ENCODE assay signal across 21 mouse cellular contexts in genomic region chr7:64010640-64011039, GRCm38 (mm10).
DNase-seq lines count a peak whose midpoint lies in the region; ATAC-seq lines count a peak whose summit lies in the region.
"Had no signal": no experiment of that assay in that cellular context is flagged by ENCODE, and none has a peak within 500 bp of the region (broad histone marks: within the 10 kb centered on the region; RNA-seq: fewer than 3 reads in every experiment).

No protein-coding gene starts in this region.

- no peak overlapping the region for H3K9ac ChIP-seq in liver, embryonic 13.5 days
- no peak overlapping the region for H3K9ac ChIP-seq in liver, embryonic 11.5 days (ENCODE audit: low read depth, low read length)
- no peak overlapping the region for H3K9ac ChIP-seq in forebrain, embryonic 15.5 days (replicated peaks)
- H3K9ac ChIP-seq: embryonic facial prominence, embryonic 15.5 days; hindbrain, embryonic 13.5 days had no signal

- H3K9me3 ChIP-seq in liver, embryonic 13.5 days (replicated peaks), result no peaks in the 10 kb centered on the region
- H3K9me3 ChIP-seq in liver, embryonic 11.5 days (ENCODE audit: control insufficient read depth, low read length), result no peaks in the 10 kb centered on the region; the same call in 1 of the 2 replicates
- no peaks in the 10 kb centered on the region for H3K9me3 ChIP-seq in limb, embryonic 10.5 days (replicated peaks)
- no peaks in the 10 kb centered on the region for H3K9me3 ChIP-seq in forebrain, embryonic 15.5 days
- H3K9me3 ChIP-seq: embryonic facial prominence, embryonic 15.5 days; heart, embryonic 10.5 days; hindbrain, embryonic 13.5 days had no signal

- H3K27me3 ChIP-seq in liver, embryonic 13.5 days, result no peaks in the 10 kb centered on the region
- H3K27me3 ChIP-seq in liver, embryonic 11.5 days (replicated peaks; ENCODE audit: control insufficient read depth, insufficient read depth, low read length), result no peaks in the 10 kb centered on the region
- no peaks in the 10 kb centered on the region for H3K27me3 ChIP-seq in limb, embryonic 10.5 days (ENCODE audit: low read depth, poor library complexity, severe bottlenecking)
- no peaks in the 10 kb centered on the region for H3K27me3 ChIP-seq in forebrain, embryonic 15.5 days
- H3K27me3 ChIP-seq: embryonic facial prominence, embryonic 15.5 days; hindbrain, embryonic 13.5 days; Patski had no signal

- H3K4me3 ChIP-seq in liver, embryonic 13.5 days (replicated peaks), result no peak overlapping the region
- no peak overlapping the region for H3K4me3 ChIP-seq in liver, embryonic 11.5 days (ENCODE audit: low read depth, low read length)
- no peak overlapping the region for H3K4me3 ChIP-seq in limb, embryonic 10.5 days
- H3K4me3 ChIP-seq in forebrain, embryonic 15.5 days, result no peak overlapping the region
- H3K4me3 ChIP-seq: embryonic facial prominence, embryonic 15.5 days; heart, embryonic 10.5 days; hindbrain, embryonic 13.5 days had no signal

- no peaks in the 10 kb centered on the region for H3K36me3 ChIP-seq in liver, embryonic 13.5 days
- H3K36me3 ChIP-seq in liver, embryonic 11.5 days (ENCODE audit: control insufficient read depth, insufficient read depth, low read length), result no peaks in the 10 kb centered on the region
- no peaks in the 10 kb centered on the region for H3K36me3 ChIP-seq in limb, embryonic 10.5 days
- H3K36me3 ChIP-seq in forebrain, embryonic 15.5 days, result no peaks in the 10 kb centered on the region
- H3K36me3 ChIP-seq: embryonic facial prominence, embryonic 15.5 days; heart, embryonic 10.5 days; hindbrain, embryonic 13.5 days had no signal

- no peak overlapping the region for H3K4me2 ChIP-seq in liver, embryonic 13.5 days
- H3K4me2 ChIP-seq in liver, embryonic 11.5 days, result no peak overlapping the region
- no peak overlapping the region for H3K4me2 ChIP-seq in forebrain, embryonic 15.5 days (replicated peaks)
- H3K4me2 ChIP-seq: embryonic facial prominence, embryonic 15.5 days; hindbrain, embryonic 13.5 days had no signal

- 80% methylated on average over 3 of the region's 3 CpGs for WGBS in liver, embryonic 13.5 days (ENCODE audit: insufficient replicate concordance)
- WGBS in liver, embryonic 11.5 days, result 89% methylated on average over 3 of the region's 3 CpGs
- WGBS in limb, embryonic 10.5 days, result 94% methylated on average over 3 of the region's 3 CpGs
- WGBS in forebrain, embryonic 15.5 days, result 84% methylated on average over 3 of the region's 3 CpGs

- peaks cover 73% of the 10 kb centered on the region for H3K4me1 ChIP-seq in liver, embryonic 13.5 days (replicated peaks)
- H3K4me1 ChIP-seq in liver, embryonic 11.5 days (replicated peaks; ENCODE audit: control insufficient read depth, insufficient read depth, low read length), result peaks cover 32% of the 10 kb centered on the region
- no peaks in the 10 kb centered on the region for H3K4me1 ChIP-seq in limb, embryonic 10.5 days
- H3K4me1 ChIP-seq in forebrain, embryonic 15.5 days, result no peaks in the 10 kb centered on the region
- H3K4me1 ChIP-seq: embryonic facial prominence, embryonic 15.5 days; hindbrain, embryonic 13.5 days had no signal

- DNase-seq in liver, embryonic 13.5 days, result no peak
- DNase-seq in liver, embryonic 11.5 days (ENCODE audit: low spot score), result no peak
- DNase-seq in urinary bladder, postnatal 14 days (ENCODE audit: low spot score), result peak; percentile 14
- no peak for DNase-seq in urinary bladder, postnatal 10 days (ENCODE audit: low spot score)
- peak; percentile 67 for DNase-seq in lung, postnatal 10 days
- peak; percentile 32 for DNase-seq in naive thymus-derived CD4-positive, alpha-beta T cell, adult 2 months (ENCODE audit: low read depth)
- DNase-seq in limb, embryonic 10.5 days (ENCODE audit: low spot score), result no peak
- DNase-seq: adrenal gland, adult 2 months; adrenal gland, postnatal 36 days; cerebellum, adult 2 months; cerebellum, postnatal 14 days; embryo, embryonic 11 days; gastrocnemius, postnatal 10 days; heart, adult 18-20 months; heart, postnatal 10 days had no signal

- peak overlapping the region; percentile 84 for H3K27ac ChIP-seq in liver, embryonic 13.5 days
- H3K27ac ChIP-seq in liver, embryonic 11.5 days (ENCODE audit: low read depth, low read length), result no peak overlapping the region
- no peak overlapping the region for H3K27ac ChIP-seq in limb, embryonic 10.5 days
- H3K27ac ChIP-seq in forebrain, embryonic 15.5 days (replicated peaks), result no peak overlapping the region
- H3K27ac ChIP-seq: embryonic facial prominence, embryonic 15.5 days; hindbrain, embryonic 13.5 days had no signal

- no peak for ATAC-seq in liver, embryonic 13.5 days (ENCODE audit: low read depth)
- no peak for ATAC-seq in liver, embryonic 11.5 days (replicated peaks; ENCODE audit: low FRiP score)
- ATAC-seq in forebrain, embryonic 15.5 days (replicated peaks), result no peak
- ATAC-seq: forebrain, embryonic 16.5 days; Patski had no signal

Comparison
In these comparisons a context has a peak if more than half of its experiments do, and no peak if none do; other contexts are left out.
1. DNase-seq: peak in urinary bladder, postnatal 14 days (single experiment), lung, postnatal 10 days (single experiment) and naive thymus-derived CD4-positive, alpha-beta T cell, adult 2 months (single experiment); none in liver, embryonic 13.5 days (single experiment), liver, embryonic 11.5 days (single experiment), urinary bladder, postnatal 10 days (single experiment) and limb, embryonic 10.5 days (single experiment).